Mouse (Mus musculus) forelimb bud, embryonic 11.5 days (tissue): Measurements from ENCODE around the gene Zdhhc14.

ENCODE experiments used
- DNase-seq: peaks from one replicate; pipeline ENCODE4 v3.0.0-alpha.2; 2012; ENCODE audit warnings: low read depth, low spot score

Gene Zdhhc14

DNA sequence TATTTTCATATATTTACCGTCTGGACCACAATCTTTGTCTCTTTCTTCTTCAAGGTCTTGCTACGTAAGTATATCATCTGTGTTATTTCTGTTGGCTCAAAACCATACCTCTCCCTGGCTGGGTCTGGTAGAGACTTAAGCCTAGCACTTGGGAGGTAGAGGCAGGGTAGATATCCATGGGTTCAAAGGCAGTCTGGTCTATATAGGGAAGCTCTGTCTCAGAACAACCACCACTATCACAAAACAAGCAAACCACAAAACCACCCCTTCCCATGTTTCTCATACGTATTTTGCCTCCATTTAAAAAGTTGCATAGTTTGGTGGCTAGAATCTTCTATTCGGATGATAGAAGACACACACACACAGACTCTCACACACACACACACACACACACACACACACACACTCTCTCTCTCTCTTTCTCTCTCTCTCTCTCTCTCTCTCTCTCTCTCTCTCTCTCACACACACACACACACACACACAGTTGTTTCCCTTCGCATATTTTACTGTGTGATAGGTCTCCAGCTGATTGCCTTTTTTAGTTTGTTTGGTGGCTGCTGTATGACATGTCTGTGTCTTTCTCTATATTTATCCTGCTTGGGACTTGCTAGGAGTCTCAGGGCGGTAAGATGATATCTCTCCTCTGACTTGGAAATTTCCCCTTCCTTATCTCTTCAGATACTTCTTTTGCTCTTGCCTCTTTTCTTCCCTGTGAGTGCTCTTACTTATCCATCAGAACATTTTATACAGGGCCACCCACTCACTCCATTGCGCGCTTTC lies 11.8 kb downstream of the Zdhhc14 start:
- DNase-seq = no peak

DNA sequence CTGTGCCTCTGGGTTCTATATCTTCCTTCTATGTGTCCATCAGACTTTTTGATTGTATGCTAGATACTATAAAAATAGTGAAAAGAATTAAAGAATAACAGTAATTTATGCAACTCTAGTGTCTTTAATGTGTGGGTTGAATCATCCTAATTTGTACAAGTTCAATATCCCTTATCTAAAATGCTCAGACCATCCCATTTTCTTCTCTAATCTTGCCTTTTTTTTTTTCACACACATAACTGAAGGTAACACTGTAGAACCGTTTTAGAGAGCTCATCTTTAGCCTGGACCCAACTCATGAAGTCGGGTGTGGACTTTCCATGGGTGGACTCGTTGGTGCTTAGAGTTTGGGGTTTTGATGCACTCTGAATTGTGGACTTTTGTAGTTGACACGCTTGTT lies 12.6 kb downstream of the Zdhhc14 start:
- DNase-seq = no peak

DNA sequence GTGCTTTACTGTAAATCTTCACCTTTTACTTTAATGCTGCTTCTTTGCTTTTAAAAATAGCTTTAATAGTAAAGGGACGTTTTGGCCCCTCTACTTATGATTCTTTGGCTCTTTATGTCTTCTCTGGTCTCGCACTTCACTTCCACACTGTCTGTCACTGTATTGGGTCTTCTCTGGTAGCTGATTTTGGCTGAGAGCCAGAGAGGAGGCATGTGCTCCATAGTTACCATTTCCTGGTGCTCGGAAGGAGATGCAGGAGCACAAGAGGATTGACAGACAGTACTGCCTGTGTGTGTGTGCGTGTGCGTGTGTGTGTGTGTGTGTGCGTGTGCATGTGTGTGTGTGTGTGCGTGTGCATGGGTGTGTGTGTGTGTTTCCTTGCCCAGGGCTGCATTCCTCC lies 14.2 kb downstream of the Zdhhc14 start:
- no peak for DNase-seq

DNA sequence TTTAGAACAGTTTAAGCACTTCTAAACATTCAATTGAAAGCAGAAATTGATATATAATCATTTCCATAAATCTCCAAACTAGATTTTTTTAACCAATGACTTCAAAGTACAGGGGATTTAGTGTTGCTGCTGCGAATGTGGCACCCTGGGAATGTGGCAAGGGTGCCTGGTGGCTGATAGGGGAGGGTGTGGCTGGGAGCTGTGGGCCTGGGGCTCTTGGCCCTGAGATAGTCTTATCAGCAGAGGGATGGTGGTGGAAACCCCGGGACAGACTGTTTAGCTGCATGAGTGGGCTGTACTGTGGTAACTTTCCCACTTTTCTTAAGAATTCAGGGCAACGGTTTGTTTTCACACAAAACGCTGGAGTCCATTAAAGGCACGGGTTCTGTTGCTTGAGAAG lies 14.6 kb downstream of the Zdhhc14 start:
- DNase-seq = no peak

DNA sequence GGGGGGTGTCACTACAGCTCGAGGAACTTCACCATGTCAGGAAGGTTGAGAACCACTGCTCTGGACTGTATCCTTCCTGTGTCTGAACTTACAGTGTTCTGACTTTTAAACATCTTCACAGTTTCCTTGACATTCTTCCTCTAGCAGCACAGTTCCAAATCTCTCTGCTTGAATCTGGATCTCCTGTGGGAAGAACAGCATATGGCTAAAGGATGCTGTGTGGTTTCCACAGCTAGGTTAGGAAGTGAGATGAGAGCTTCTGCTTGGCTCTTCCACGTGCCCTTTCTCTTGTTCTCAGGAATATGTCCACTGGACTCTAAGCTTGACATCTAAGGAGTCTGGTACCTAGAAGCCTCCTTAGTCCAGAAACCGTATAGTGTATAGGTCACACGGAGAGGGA lies 15.7 kb downstream of the Zdhhc14 start:
- no peak for DNase-seq

DNA sequence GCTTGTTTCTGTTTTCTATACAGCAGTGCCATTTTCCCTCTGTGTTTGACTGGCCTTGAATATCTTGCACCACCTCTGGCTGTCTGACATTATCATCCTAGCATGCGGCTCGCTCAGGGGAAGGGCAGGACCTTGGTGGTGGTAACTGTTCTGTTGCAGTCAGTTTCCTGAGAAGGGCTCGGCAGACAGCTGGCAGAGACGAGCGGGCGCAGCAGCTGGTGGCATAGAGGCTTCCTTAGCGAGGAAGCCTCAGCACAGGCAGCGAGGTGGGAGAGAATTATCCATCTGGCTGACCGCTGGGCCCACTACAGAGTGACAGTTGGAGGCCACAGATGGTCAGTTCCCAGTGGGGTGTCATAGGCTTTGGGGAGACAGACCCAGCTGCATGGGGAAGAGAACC lies 18.2 kb downstream of the Zdhhc14 start:
- DNase-seq = no peak

DNA sequence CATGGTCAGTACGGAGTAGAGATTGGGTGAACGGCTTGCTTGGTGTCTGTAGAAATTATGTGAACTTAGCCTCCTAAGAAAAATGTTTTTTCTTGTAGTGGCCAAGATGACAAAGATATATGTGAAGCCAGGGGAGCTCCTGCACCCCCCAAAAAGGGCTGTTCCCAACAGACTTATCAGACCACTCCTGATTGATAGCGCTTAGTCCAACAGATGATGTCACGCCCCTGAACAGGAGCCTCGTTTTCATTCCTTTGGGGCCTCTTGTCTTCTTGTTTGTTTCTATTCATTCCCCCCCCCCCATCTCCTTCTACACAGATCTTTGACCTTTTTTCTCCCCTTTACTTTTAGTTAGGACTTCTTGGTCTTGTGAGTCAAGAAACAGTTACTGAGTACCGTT lies 19.4 kb downstream of the Zdhhc14 start:
- no peak for DNase-seq

DNA sequence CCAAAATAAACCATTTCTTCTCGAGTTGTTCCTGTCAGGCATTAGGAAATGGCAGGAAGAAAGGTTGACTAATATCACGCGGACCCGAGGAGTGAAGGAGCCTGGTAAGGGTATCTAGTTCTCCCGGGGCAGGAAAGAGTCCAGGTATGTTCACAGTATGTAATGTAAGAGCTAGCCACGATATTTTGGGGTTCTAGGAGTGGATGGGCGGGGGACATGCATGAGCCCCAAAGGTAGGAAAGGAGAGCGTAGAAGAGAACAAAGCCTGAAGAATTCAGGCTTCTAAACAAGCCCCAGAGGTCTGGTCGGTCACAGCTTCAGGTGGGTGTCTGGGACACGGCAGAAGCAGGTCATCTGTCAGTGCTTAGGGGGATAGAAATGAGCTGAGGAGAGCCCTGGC lies 27.1 kb downstream of the Zdhhc14 start:
- DNase-seq = no peak

DNA sequence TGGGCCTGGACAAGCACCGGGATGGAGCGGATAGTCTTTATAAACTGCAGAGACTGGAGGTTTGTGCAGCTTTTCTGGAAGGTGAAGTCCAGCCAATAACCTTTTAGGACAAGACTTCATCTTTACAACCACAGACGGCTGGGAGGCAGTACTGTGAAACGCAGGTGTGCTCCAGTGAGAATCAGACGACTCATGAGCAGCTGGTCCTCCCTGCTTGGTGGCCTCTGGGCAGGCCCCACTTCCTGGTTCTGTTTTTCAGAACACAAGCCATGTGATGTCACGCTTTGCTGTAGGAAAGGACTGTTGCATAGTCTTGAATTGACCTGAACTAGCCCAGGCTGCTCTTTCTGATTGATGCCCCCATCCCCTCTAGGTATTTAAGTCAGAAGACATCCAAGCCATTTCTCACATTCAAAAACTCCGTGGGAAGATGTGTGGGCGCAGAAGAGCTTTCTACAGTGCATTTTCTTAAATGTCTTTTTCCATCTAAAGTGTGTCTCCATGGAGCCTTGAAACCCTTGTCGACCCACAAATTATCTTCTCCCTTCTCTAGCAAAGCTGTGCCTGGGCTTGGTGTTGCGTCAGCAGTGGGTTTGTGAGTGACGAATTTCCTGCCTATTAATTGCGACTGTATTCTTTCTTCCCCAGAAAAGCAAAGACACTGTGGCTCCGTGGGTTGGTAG lies 27.7 kb downstream of the Zdhhc14 start:
- no peak for DNase-seq

DNA sequence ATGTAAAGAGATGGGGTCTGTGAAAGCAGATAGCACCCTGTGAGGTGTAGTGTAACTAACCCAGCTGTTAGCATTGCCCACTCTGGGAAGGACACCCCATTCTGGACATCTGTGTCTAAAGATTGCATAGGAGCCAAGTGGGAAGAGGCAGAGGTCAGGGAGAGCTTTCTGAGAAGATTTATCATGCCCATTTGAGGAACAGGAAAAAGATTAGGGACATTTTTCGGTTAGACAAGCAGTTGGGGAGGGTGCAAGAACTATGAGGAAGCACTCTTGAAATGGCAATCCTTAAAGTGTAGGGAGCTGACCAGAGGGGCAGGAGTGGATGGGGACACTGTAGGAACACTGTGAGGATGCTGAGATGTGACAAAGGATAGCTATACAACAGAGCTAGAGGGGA lies 29.2 kb downstream of the Zdhhc14 start:
- no peak for DNase-seq

DNA sequence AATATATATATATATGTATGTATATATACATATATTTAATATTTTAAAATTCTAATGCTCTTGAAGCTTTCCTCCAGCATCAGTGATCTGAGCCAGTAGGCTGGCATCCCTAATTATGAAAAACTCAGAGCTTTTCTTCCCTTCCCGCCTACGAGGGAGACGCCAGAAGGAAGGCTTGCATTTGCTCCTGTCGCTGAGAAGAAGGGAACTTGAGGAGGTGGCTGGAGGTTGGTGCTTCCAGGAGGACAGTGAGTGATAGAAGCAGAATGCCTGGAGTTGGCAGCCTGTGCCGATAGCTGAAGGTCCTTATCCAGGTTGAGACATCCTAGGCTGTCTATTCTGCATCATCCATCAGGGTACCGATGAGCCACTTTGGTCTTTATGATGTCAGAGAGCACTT lies 37.2 kb downstream of the Zdhhc14 start:
- DNase-seq = no peak

DNA sequence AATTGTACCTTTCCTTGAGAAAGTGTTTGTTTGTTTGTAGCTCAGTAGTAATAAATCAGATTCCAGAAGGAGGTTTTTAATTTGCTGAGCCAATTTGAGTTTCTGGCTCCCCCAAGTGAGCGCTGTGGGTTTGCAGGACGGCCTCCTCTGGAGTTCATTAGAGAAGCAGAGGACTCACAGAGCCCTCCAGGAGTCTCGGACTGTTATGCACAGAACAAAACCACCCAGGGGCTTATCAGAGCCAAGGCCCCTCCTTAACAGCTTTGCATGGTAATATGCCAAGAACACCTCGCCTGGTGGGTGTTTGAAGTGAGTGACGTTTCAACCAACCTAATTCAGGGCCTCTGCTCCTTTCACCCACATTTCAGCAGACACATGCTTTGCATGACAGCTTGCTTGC lies 40.5 kb downstream of the Zdhhc14 start:
- DNase-seq = no peak

DNA sequence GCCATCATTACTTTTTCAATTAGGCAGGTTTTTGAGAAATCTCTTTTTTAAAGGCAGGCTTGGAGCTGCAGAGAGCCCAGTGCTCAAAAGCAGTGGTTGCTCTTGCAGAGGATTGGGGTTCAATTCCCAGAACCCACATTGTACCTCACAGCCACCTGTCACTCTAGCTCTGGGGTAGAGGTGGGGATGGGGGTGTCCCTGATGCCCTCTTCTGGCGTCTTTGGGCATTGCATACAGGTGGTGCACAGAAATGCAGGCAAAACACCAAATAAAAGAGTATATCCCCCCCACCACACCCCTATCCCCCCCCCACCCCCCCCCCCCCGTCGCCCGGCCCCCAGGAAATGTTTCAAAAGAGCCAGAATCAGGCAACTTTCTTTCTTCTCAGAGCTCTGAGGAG lies 43.0 kb downstream of the Zdhhc14 start:
- DNase-seq = no peak

DNA sequence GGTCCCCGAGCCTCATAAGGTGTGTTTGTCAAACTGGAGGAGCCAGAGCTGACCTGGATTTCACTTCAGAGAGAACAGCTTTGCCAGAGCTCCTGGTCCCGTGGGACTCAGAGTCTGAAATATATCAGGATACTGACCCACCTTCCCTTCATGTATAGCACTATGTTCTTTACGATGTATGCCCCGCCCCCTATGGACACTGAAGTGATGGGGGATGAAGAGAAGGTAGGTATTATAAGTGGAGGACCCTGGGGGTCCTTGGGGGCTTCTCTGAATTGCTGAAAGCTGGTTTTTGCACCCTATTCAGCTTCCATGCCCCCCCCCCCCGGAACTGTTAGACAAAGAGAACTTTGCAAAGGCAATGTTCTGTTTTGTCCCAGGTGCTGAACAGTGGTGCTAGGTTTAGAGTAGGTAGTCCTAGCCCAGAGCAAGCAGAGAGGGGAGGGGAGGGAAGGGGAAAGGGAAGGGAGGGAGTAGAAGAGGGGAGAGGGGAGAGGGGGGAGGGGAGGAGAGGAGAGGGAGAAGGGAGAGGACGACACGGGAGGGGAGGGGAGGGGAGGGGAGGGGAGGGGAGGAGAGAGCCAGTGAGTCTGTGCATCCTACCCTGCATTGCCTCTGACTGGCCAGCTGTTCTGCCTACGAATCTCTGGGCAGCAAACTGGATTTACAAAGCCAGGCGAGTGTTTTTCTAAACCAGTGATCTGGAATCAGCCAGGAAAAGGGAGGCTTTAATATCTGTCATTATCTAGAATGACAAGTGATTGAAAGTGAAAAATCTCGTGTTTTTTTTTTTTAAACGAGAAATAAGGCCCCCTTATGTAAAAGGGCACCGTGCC lies 44.1 kb downstream of the Zdhhc14 start:
- DNase-seq = no peak

DNA sequence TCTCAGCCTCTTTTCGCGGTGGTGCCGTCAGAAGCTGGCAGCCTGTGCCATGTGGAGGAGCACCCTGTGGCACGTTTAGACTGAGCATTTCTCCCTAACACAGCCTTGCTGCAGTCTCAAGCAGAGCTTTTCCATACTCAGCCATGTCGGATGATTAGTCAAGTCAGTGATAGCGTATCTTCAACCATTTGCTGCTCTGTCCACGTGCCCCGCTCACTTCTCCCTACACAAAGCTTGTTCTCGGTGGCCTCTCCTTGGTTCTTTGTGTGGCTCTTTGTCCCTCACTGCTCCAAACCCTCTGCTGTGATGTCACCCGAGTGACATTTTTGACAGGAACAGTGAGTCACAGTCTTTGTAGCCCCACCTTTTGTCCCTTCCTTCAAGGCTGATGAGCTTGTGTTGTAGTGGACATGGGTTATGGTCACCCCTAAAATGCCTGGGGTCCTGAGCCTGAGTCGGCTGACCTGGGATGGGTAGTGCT lies 44.8 kb downstream of the Zdhhc14 start:
- no peak for DNase-seq

DNA sequence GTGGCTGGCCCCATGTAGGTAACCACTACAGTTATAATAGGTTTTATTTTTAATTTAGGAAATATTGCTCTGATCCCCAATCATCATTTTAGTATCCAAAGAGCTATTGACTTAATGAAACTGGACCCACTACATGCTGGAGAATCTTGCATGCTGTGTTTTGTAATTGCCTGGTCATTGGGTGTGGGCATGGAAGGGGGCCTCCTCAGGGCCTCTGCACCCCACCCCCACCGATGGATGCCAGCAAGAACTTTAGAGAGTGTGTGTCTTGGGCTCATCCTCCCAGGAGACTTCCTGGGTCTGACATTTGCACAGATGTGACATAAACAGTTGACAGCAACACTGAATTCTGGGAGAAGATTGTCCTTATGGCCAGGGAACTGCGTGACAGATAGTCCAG lies 49.8 kb downstream of the Zdhhc14 start:
- no peak for DNase-seq

DNA sequence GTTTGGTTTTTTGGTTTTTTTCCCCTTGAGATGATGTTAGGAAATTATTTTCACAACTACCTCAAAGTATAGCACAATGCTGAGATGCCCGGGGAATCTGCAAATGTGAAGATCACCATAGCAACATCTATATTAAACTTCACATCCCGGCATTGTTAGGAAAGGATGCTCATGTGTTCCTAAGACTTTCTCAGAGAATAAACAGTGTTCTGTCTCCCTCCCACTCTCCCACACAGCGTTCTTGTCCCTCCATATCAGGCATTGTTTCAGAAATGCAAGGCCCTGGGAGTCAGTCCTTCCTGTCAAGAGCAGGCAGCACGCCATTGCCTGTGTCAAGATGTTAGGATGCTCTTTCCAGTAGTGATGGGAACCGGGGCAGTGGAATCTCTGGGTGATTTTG lies 51.7 kb downstream of the Zdhhc14 start:
- no peak for DNase-seq

DNA sequence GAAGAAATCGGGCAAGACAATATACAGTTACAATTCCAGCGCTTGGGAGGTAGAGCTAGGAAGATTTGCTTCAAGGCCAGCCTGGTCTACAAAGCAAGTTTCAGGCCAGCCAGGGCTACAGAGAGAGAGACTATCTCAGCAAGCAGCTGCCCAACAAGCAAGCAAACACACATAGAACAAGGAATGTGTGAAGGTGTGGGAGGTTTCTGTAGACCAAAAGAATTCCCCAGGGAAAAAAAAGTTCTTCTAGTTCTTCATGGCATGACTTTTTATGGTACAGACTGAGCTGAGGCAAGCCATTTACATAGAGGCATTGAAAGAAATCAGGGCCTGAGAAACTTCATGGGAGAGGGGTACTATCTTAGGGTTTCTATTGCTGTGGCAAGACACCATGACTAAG lies 52.7 kb downstream of the Zdhhc14 start:
- DNase-seq = no peak

DNA sequence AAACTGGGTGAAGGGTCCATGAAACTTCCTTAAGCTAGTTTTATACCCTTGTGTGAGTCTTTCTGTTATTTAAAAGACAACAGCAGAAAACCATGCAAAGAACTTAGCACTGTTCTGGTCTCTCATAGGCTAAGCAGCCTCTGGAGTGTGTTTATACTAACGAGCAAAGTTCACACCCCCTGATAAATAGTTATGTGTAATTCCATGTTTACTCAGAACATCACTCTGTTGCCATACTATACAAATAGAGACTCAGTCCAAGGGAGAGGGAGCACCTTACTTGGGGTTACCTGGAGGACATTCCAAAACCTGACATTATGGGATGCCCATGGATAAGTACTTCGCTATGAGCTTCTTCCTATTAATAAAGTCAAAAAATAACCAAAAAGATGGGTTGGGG lies 56.2 kb downstream of the Zdhhc14 start:
- DNase-seq = no peak

DNA sequence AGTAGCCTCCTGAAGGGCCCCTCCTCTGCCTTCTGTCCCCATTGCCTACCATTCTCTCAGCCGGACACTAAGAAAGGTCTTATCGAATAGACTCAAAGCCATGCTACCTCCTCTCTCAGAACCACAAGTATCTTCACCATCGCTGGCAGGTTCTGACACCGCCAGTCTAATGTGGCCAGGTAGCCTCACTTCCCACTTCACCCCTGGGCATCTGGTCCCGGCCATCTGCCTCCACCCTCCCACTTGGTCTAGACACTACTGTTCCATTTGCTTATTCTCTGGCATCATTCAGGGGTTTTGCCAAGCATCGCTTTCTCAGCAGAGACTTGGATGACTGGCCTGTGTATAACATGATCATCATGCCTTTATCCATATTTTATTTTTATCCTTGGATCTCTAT lies 57.1 kb downstream of the Zdhhc14 start:
- DNase-seq = no peak

DNA sequence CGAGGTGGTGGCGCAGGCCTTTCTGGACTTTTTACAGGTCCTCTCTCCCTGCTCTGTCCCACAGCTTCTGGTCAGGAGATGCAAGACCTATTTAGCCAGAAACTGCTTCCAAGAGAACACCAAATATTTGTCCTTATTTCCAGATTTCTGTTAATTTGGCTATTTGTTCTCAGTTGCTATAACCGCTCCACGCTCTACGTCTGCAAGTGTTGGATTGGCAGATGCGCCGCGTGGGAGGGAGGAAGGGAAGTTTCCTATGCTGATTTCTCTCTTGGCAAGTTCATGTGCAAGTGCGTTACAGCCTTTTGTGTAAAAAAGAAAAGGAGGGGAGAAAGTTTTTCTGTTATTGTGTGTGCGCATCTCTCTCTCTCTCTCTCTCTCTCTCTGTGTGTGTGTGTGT lies 58.1 kb downstream of the Zdhhc14 start:
- no peak for DNase-seq

DNA sequence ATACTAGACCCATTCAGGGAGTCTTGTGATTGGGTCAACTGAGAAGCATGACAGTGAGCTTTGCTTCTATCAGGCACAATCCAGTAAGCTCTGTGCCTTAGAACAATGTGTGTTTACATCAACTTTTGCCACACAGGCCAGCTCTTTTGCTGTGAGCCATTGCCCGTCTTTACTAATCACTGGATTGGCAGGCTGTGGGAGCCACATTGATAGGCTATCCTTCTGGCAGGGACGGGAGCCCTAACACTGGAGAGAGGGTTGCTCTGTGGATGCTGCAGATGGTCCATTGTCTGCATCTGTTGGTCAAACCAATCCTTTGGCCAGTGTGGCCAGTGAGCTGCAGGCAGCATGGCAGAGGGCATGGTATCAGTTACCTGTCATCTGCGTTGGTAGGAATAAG lies 58.8 kb downstream of the Zdhhc14 start:
- DNase-seq = no peak
